Mouse (Mus musculus): ENCODE results near the gene Ankrd55. TPM values are rescaled to one million over a fixed set of nuclear protein-coding genes. Genes with fewer than 3 reads are reported as not detected.

Ankrd55 gene
- total and polyA plus RNA-seq, 3 experiments = not detected

DNA sequence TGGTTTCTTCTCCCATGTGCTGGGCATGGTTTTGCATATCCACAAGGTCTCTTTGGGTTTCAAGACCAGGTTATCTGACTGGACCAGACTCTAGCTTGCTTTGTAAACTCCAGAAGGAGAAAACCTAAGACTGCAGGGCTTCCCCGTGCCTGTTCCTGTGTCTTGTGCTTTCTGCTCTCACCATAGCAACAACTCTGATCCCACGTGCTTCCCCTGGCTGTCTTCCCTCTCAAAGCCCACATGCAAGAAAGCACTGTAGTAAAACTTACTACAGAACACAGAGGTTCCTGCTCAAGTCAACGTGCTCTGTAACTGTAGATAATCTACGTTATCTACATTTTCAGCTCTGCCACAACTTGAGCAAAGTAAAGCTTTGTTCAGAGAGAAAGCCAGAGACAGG, 4.2 kb downstream of the Ankrd55 start:
- Histone ChIP-seq H3K9ac (ENCODE audit: control insufficient read depth, low read depth, low read length, poor library complexity, severe bottlenecking) (no peak overlapping the region; the same call in 1 of the 2 replicates), H3K36me3 (ENCODE audit: control insufficient read depth in 1 of 2, insufficient read depth in 2 of 2, low read length in 2 of 2) (peaks cover 0 to 16% of the 10 kb centered on the region in 2 experiments; a peak in 2 of 4 replicates), H3K4me1 (ENCODE audit: control insufficient read depth in 1 of 2, insufficient read depth in 2 of 2, low read length in 2 of 2) (peaks cover 7 to 22% of the 10 kb centered on the region in 2 experiments; a peak in 3 of 4 replicates), H3K79me2 (ENCODE audit: control insufficient read depth, insufficient read depth, low read length, poor library complexity) (no peaks in the 10 kb centered on the region), H3K27me3 (ENCODE audit: control insufficient read depth in 1 of 2, insufficient read depth in 2 of 2, low read length in 2 of 2) (no peaks in the 10 kb centered on the region; a peak in 1 of 4 replicates), H3K27ac (ENCODE audit: control insufficient read depth, low read depth, low read length) (no peak overlapping the region), H3K4me3 (ENCODE audit: control insufficient read depth in 1 of 2, insufficient read depth in 1 of 2, low read depth in 2 of 2, low read length in 2 of 2) (no peak overlapping the region), H3K9me3 (replicated peaks; ENCODE audit: insufficient read depth, low read length) (no peaks in the 10 kb centered on the region)
- TF ChIP-seq TBP (IDR thresholded peaks at IDR 0.05; ENCODE audit: low read depth, low read length) (no peak), ZMIZ1 (IDR thresholded peaks at IDR 0.05; ENCODE audit: low read depth, low read length) (no peak), TCF12 (IDR thresholded peaks at IDR 0.05; ENCODE audit: low read depth, low read length) (peak; percentile 36; the same call in 1 of the 2 replicates), BHLHE40 (IDR thresholded peaks at IDR 0.05; ENCODE audit: borderline replicate concordance, low read depth, low read length) (peak; percentile 48; the same call in 1 of the 2 replicates), MYC (IDR thresholded peaks at IDR 0.05; ENCODE audit: low read depth, low read length) (peak; percentile 89), ELF1 (IDR thresholded peaks at IDR 0.05; ENCODE audit: low read depth, low read length) (peak; percentile 43; the same call in 1 of the 2 replicates), MAX (IDR thresholded peaks at IDR 0.05; ENCODE audit: low read length) (peak; percentile 96), TAL1 (IDR thresholded peaks at IDR 0.05; ENCODE audit: low read length) (no peak), RAD21 (IDR thresholded peaks at IDR 0.05; ENCODE audit: low read depth, low read length) (no peak), EP300 (IDR thresholded peaks at IDR 0.05; ENCODE audit: low read depth in 1 of 2, low read length in 2 of 2) (peak; percentile 36 to 43; a peak in 3 of 4 replicates), GATA1 (IDR thresholded peaks at IDR 0.05; ENCODE audit: low read depth, low read length) (peak; percentile 48; the same call in 1 of the 2 replicates), ETS1 (IDR thresholded peaks at IDR 0.05; ENCODE audit: low read depth, low read length) (peak; percentile 55), CTCF (IDR thresholded peaks at IDR 0.05 in 2 of 3, conservative IDR thresholded peaks at IDR 0.05 in 1 of 3; ENCODE audit: control insufficient read depth in 1 of 3, insufficient read depth in 1 of 3, low read depth in 2 of 3, low read length in 3 of 3, poor library complexity in 1 of 3, severe bottlenecking in 1 of 3) (no peak), CHD2 (IDR thresholded peaks at IDR 0.05; ENCODE audit: low read length) (no peak), USF1 (IDR thresholded peaks at IDR 0.05; ENCODE audit: low read depth, low read length) (peak; percentile 78), SIN3A (IDR thresholded peaks at IDR 0.05; ENCODE audit: low read length) (peak; percentile 81), MXI1 (IDR thresholded peaks at IDR 0.05; ENCODE audit: low read depth, low read length) (peak; percentile 97), MAZ (IDR thresholded peaks at IDR 0.05; ENCODE audit: low read depth, low read length) (no peak)
- DNase-seq (ENCODE audit: low read depth, low spot score) = peak; percentile 71

DNA sequence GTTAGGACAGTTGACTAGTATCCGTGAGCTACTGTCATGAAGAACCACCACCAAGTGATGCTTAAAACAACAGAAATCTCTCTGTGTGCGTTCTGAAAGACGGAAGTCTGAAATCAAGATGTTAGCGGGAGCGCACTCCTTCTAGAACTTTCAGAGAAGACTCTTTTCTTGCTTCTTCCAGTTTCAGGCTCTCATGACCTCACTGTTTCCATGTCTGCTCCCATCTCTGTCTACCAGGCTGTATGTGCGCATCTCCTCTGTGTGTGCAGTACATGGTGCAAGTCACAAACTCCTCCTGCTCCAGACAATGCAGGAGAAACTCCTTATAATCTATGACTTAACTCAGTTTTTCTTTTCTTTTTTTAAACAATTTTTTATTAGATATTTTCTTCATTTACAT, 4.8 kb downstream of the Ankrd55 start:
- DNase-seq (ENCODE audit: low read depth, low spot score) = no peak
- Histone ChIP-seq H3K79me2 (ENCODE audit: control insufficient read depth, insufficient read depth, low read length, poor library complexity) (no peaks in the 10 kb centered on the region), H3K4me3 (ENCODE audit: control insufficient read depth in 1 of 2, insufficient read depth in 1 of 2, low read depth in 2 of 2, low read length in 2 of 2) (no peak overlapping the region), H3K36me3 (ENCODE audit: control insufficient read depth in 1 of 2, insufficient read depth in 2 of 2, low read length in 2 of 2) (peaks cover 0 to 11% of the 10 kb centered on the region in 2 experiments; a peak in 2 of 4 replicates), H3K27me3 (ENCODE audit: control insufficient read depth in 1 of 2, insufficient read depth in 2 of 2, low read length in 2 of 2) (no peaks in the 10 kb centered on the region; a peak in 1 of 4 replicates), H3K9ac (ENCODE audit: control insufficient read depth, low read depth, low read length, poor library complexity, severe bottlenecking) (no peak overlapping the region), H3K27ac (ENCODE audit: control insufficient read depth, low read depth, low read length) (no peak overlapping the region), H3K4me1 (ENCODE audit: control insufficient read depth in 1 of 2, insufficient read depth in 2 of 2, low read length in 2 of 2) (peaks cover 2 to 17% of the 10 kb centered on the region in 2 experiments; a peak in 3 of 4 replicates), H3K9me3 (replicated peaks; ENCODE audit: insufficient read depth, low read length) (no peaks in the 10 kb centered on the region)
- TF ChIP-seq HCFC1 (IDR thresholded peaks at IDR 0.05; ENCODE audit: low read depth, low read length) = no peak
- no peak for TF ChIP-seq ELF1 (IDR thresholded peaks at IDR 0.05; ENCODE audit: low read depth, low read length)
- TF ChIP-seq GATA1 (IDR thresholded peaks at IDR 0.05; ENCODE audit: low read depth, low read length) = no peak
- no peak for TF ChIP-seq ZMIZ1 (IDR thresholded peaks at IDR 0.05; ENCODE audit: low read depth, low read length)
- TF ChIP-seq ETS1 (IDR thresholded peaks at IDR 0.05; ENCODE audit: low read depth, low read length) = no peak
- no peak for TF ChIP-seq NELFE (IDR thresholded peaks at IDR 0.05; ENCODE audit: low read depth, low read length)
- no peak for TF ChIP-seq MEF2A (IDR thresholded peaks at IDR 0.05; ENCODE audit: extremely low read depth, insufficient replicate concordance, low read depth, low read length, poor library complexity, severe bottlenecking)
- TF ChIP-seq USF1 (IDR thresholded peaks at IDR 0.05; ENCODE audit: low read depth, low read length) = no peak
- no peak for TF ChIP-seq MAZ (IDR thresholded peaks at IDR 0.05; ENCODE audit: low read depth, low read length)
- TF ChIP-seq GABPA (IDR thresholded peaks at IDR 0.05; ENCODE audit: low read depth, low read length) = no peak
- no peak for TF ChIP-seq TBP (IDR thresholded peaks at IDR 0.05; ENCODE audit: low read depth, low read length)
- TF ChIP-seq MYC (IDR thresholded peaks at IDR 0.05; ENCODE audit: low read depth, low read length) = no peak
- TF ChIP-seq USF2 (IDR thresholded peaks at IDR 0.05; ENCODE audit: borderline replicate concordance in 1 of 2, insufficient read depth in 1 of 2, low read depth in 1 of 2, low read length in 2 of 2) = no peak
- TF ChIP-seq MXI1 (IDR thresholded peaks at IDR 0.05; ENCODE audit: low read depth, low read length) = no peak
